Mouse (Mus musculus) testis, adult 2 months (tissue): ENCODE results near the gene Jagn1.

Experiments
- CTCF ChIP-seq: fragments of 200-500 bp; IDR thresholded peaks from 2 replicates; pipeline ENCODE4 v1.5.1; 2012; ENCODE audit warnings: low read depth, mild to moderate bottlenecking, inconsistent platforms, low read length, moderate library complexity; ENCODE audit not compliant: control insufficient read depth, insufficient read depth, insufficient replicate concordance
- POLR2A ChIP-seq: fragments of 200-500 bp; IDR thresholded peaks from 2 replicates; pipeline ENCODE4 v1.6.1; 2012; ENCODE audit warnings: low read depth, mild to moderate bottlenecking, inconsistent platforms, low read length, moderate library complexity; ENCODE audit not compliant: control insufficient read depth

DNA sequence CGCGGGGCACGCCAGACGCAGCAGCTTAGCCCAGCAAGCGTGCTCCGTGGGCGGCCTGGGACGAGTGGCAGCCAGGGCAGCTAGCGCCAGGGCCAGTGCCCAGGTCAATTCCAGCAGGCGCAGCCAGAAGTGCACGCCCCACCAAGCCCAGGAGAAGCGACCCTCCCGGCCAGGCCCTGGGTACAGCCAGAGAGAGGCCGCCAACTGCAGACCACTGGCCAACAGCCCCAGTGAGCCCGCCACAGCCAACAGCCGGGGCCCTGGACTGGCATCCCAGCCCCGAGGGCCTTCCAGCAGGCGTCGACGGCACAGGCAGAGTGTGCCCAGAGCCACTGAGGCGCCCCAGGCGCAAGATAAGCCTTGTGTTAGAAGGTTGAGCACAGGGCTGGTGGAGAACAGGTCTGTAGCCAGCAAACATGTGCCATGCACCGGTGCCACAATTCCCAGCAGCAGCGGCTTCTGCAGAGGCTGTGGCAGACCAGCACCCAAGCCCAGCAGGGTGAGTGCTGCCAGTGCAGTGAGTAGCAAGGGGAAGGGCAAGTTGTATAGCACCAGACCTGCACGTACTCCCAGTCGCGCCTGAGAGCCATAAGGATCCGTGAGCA is 52.8 kb downstream of the Jagn1 start:
- TF ChIP-seq CTCF (no peak), POLR2A (no peak)
